Mouse (Mus musculus): ENCODE results near the gene Rasal2.

Rasal2 gene

GRCm38 (mm10) chr1:157412454-157413369 is at the start of gene Rasal2:
Gene Rasal2 (minus strand): TSS chr1:157412595.
- in situ Hi-C loops (cut with MboI; ENCODE audit: unreplicated experiment in 2 of 2), result no loop called here

- in situ Hi-C loops (cut with MboI; ENCODE audit: unreplicated experiment in 2 of 2), result no loop called here
Observed at GRCm38 (mm10) chr1:157461276-157461675, 48.9 kb upstream of the Rasal2 start.

- in situ Hi-C loops (cut with MboI; ENCODE audit: unreplicated experiment in 2 of 2), result no loop called here
Observed at GRCm38 (mm10) chr1:157459904-157460303, 47.5 kb upstream of the Rasal2 start.

GRCm38 (mm10) chr1:157458421-157459208 is 46.2 kb upstream of the Rasal2 start, which contains the start of gene Cryzl2:
Gene Cryzl2 (plus strand): TSS chr1:157458577.
- in situ Hi-C loops (cut with MboI; ENCODE audit: unreplicated experiment in 2 of 2), result no loop called here

- in situ Hi-C loops (cut with MboI; ENCODE audit: unreplicated experiment in 2 of 2), result no loop called here
Observed at GRCm38 (mm10) chr1:157457789-157458188, 45.4 kb upstream of the Rasal2 start.

GRCm38 (mm10) chr1:157454876-157455275 is 42.5 kb upstream of the Rasal2 start:
- in situ Hi-C loops (cut with MboI; ENCODE audit: unreplicated experiment in 2 of 2), result no loop called here

GRCm38 (mm10) chr1:157452759-157453549 is 40.6 kb upstream of the Rasal2 start:
- in situ Hi-C loops (cut with MboI; ENCODE audit: unreplicated experiment in 2 of 2), result no loop called here

GRCm38 (mm10) chr1:157452284-157452683 is 39.9 kb upstream of the Rasal2 start:
- in situ Hi-C loops (cut with MboI; ENCODE audit: unreplicated experiment in 2 of 2), result no loop called here

- in situ Hi-C loops (cut with MboI; ENCODE audit: unreplicated experiment in 2 of 2), result loop anchor here in 1 of 2 experiments (10.0 to 25.0 kb wide), 2 partner anchors 365 to 713 kb away; no protein-coding TSS in a partner anchor
Observed at GRCm38 (mm10) chr1:157449981-157450636, 37.7 kb upstream of the Rasal2 start.

GRCm38 (mm10) chr1:157449532-157449931 is 37.1 kb upstream of the Rasal2 start:
- in situ Hi-C loops (cut with MboI; ENCODE audit: unreplicated experiment in 2 of 2), result loop anchor here in 1 of 2 experiments (10.0 to 25.0 kb wide), 2 partner anchors 365 to 712 kb away; no protein-coding TSS in a partner anchor

- in situ Hi-C loops (cut with MboI; ENCODE audit: unreplicated experiment in 2 of 2), result loop anchor here in 1 of 2 experiments (10.0 to 25.0 kb wide), 2 partner anchors 364 to 711 kb away; no protein-coding TSS in a partner anchor
Observed at GRCm38 (mm10) chr1:157448805-157449188, 36.4 kb upstream of the Rasal2 start.

GRCm38 (mm10) chr1:157448164-157448804 is 35.9 kb upstream of the Rasal2 start:
- in situ Hi-C loops (cut with MboI; ENCODE audit: unreplicated experiment in 2 of 2), result loop anchor here in 1 of 2 experiments (10.0 to 25.0 kb wide), 2 partner anchors 363 to 711 kb away; no protein-coding TSS in a partner anchor

- in situ Hi-C loops (cut with MboI; ENCODE audit: unreplicated experiment in 2 of 2), result loop anchor here in 1 of 2 experiments (10.0 to 25.0 kb wide), 2 partner anchors 362 to 710 kb away; no protein-coding TSS in a partner anchor
Observed at GRCm38 (mm10) chr1:157447142-157447541, 34.7 kb upstream of the Rasal2 start.

- in situ Hi-C loops (cut with MboI; ENCODE audit: unreplicated experiment in 2 of 2), result loop anchor here in 1 of 2 experiments (10.0 to 25.0 kb wide), 2 partner anchors 362 to 709 kb away; no protein-coding TSS in a partner anchor
Observed at GRCm38 (mm10) chr1:157446325-157446724, 33.9 kb upstream of the Rasal2 start.

- in situ Hi-C loops (cut with MboI; ENCODE audit: unreplicated experiment in 2 of 2), result loop anchor here in 1 of 2 experiments (10.0 to 25.0 kb wide), 2 partner anchors 361 to 708 kb away; no protein-coding TSS in a partner anchor
Observed at GRCm38 (mm10) chr1:157445398-157445910, 33.1 kb upstream of the Rasal2 start.

- in situ Hi-C loops (cut with MboI; ENCODE audit: unreplicated experiment in 2 of 2), result loop anchor here in 1 of 2 experiments (10.0 to 25.0 kb wide), 2 partner anchors 360 to 707 kb away; no protein-coding TSS in a partner anchor
Observed at GRCm38 (mm10) chr1:157444632-157445300, 32.4 kb upstream of the Rasal2 start.

GRCm38 (mm10) chr1:157443723-157444561 is 31.5 kb upstream of the Rasal2 start:
- in situ Hi-C loops (cut with MboI; ENCODE audit: unreplicated experiment in 2 of 2), result loop anchor here in 1 of 2 experiments (10.0 to 25.0 kb wide), 2 partner anchors 359 to 707 kb away; no protein-coding TSS in a partner anchor
